Mouse (Mus musculus): Measurements from ENCODE around the gene Id1. TPM values are rescaled to one million over a fixed set of nuclear protein-coding genes. Genes with fewer than 3 reads are reported as not detected.

Id1 gene
- polyA plus RNA-seq, 1 experiment from 2014 or later, result 109 TPM

- 75% methylated on average over 2 of the region's 2 CpGs for whole genome bisulfite sequencing
- ATAC-seq (replicated peaks; ENCODE audit: low FRiP score, low TSS enrichment, low read depth) (no peak), DNase-seq (ENCODE audit: low spot score) (no peak)
- Histone ChIP-seq H3K9me3 (ENCODE audit: control insufficient read depth, low read length) (no peaks in the 10 kb centered on the region), H3K27ac (ENCODE audit: low read depth) (no peak overlapping the region), H3K27me3 (replicated peaks; ENCODE audit: control insufficient read depth, insufficient read depth, low read length) (no peaks in the 10 kb centered on the region), H3K4me2 (ENCODE audit: low read length) (no peak overlapping the region), H3K9ac (ENCODE audit: low read length) (no peak overlapping the region), H3K4me1 (replicated peaks; ENCODE audit: control insufficient read depth, insufficient read depth, low read length) (no peaks in the 10 kb centered on the region), H3K36me3 (ENCODE audit: control insufficient read depth, insufficient read depth, low read length) (peaks cover 9% of the 10 kb centered on the region; the same call in 1 of the 2 replicates), H3K4me3 (ENCODE audit: low read depth, low read length) (no peak overlapping the region)
Observed at GRCm38 (mm10) chr2:152776435-152776834, 40.4 kb downstream of the Id1 start.

DNA sequence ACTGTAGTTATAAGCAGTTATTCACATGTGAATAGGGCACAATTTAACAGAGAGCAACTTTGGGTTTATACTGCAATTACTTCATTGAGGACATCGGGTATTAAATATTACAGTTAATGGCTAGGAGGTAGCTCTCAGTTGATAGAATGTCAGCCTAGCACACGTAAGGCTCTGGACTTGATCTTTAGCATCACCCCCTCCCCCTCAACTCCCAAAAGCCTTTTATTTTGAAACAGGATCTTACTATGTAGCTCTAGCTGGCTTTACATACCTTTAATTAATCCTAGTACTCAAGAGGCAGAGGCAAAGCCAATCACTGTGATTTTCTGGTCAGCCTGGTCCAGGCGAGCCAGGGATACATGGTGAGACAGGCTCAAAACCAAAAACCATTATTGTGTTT, 41.0 kb downstream of the Id1 start:
- 88% methylated on average over 3 of the region's 3 CpGs for WGBS
- DNase-seq (ENCODE audit: low spot score) (no peak), ATAC-seq (replicated peaks; ENCODE audit: low FRiP score, low TSS enrichment, low read depth) (no peak)
- Histone ChIP-seq H3K9me3 (ENCODE audit: control insufficient read depth, low read length) (no peaks in the 10 kb centered on the region), H3K9ac (ENCODE audit: low read length) (no peak overlapping the region), H3K4me3 (ENCODE audit: low read depth, low read length) (no peak overlapping the region), H3K27ac (ENCODE audit: low read depth) (no peak overlapping the region), H3K27me3 (replicated peaks; ENCODE audit: control insufficient read depth, insufficient read depth, low read length) (no peaks in the 10 kb centered on the region), H3K4me1 (replicated peaks; ENCODE audit: control insufficient read depth, insufficient read depth, low read length) (no peaks in the 10 kb centered on the region), H3K4me2 (ENCODE audit: low read length) (no peak overlapping the region), H3K36me3 (ENCODE audit: control insufficient read depth, insufficient read depth, low read length) (peaks cover 13% of the 10 kb centered on the region; the same call in 1 of the 2 replicates)

- 0 out of 2 replicates have a peak, but pooled peaks cover 2% of the 10 kb centered on the region for H3K9me3 ChIP-seq (ENCODE audit: control insufficient read depth, low read length)
- DNase-seq (ENCODE audit: low spot score) (no peak), ATAC-seq (replicated peaks; ENCODE audit: low FRiP score, low TSS enrichment, low read depth) (no peak)
- 93% methylated on average over 2 of the region's 2 CpGs for WGBS
- H3K9ac ChIP-seq (ENCODE audit: low read length), result no peak overlapping the region
- H3K4me3 ChIP-seq (ENCODE audit: low read depth, low read length), result no peak overlapping the region
- H3K27me3 ChIP-seq (replicated peaks; ENCODE audit: control insufficient read depth, insufficient read depth, low read length), result no peaks in the 10 kb centered on the region
- H3K4me2 ChIP-seq (ENCODE audit: low read length), result no peak overlapping the region
- H3K36me3 ChIP-seq (ENCODE audit: control insufficient read depth, insufficient read depth, low read length), result peaks cover 15% of the 10 kb centered on the region; the same call in 1 of the 2 replicates
- H3K27ac ChIP-seq (ENCODE audit: low read depth), result no peak overlapping the region
- peaks cover 1% of the 10 kb centered on the region for H3K4me1 ChIP-seq (replicated peaks; ENCODE audit: control insufficient read depth, insufficient read depth, low read length)
Observed at GRCm38 (mm10) chr2:152780466-152780865, 44.4 kb downstream of the Id1 start.

DNA sequence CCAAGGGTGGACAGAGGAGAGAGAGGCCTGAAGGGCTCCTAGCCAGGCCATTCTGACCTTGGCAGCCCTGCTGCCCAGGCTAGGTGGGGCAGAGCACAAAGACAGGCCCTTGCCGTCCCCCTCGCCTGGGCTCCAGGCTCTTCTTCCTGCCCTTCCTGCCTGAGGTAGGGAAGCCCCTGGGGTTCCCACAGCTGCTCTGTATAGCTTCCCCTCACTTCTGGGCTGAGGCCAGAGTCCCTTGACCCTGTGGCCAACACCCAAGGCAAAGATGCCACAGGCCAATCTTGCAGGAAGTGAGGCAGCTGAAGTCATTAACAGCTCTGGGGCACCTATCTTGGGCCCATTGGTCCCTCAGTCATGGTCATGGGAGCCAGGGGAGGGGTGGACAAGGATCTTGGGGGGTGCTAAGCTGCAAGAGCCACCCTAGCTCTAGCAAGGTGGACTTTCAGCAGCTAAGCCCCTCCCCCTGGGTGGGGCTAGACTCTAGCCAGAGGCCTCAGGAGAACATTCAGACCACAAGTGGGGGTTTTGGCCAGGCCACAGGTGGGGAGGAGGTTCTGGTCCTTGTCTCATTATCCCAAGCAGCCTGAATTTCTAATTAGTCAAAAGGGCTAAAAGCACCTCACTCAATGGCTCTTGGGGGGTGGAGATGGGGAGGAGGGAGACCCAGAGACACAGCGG, 45.1 kb downstream of the Id1 start:
- DNase-seq (ENCODE audit: low spot score), result no peak
- no peak overlapping the region for H3K4me3 ChIP-seq (ENCODE audit: low read depth, low read length)
- H3K9me3 ChIP-seq (ENCODE audit: control insufficient read depth, low read length), result 0 out of 2 replicates have a peak, but pooled peaks cover 2% of the 10 kb centered on the region
- no peak overlapping the region for H3K9ac ChIP-seq (ENCODE audit: low read length)
- WGBS, result 74% methylated on average over 3 of the region's 3 CpGs
- H3K36me3 ChIP-seq (ENCODE audit: control insufficient read depth, insufficient read depth, low read length), result peaks cover 15% of the 10 kb centered on the region; the same call in 1 of the 2 replicates
- no peak overlapping the region for H3K4me2 ChIP-seq (ENCODE audit: low read length)
- H3K4me1 ChIP-seq (replicated peaks; ENCODE audit: control insufficient read depth, insufficient read depth, low read length), result peaks cover 9% of the 10 kb centered on the region
- H3K27me3 ChIP-seq (replicated peaks; ENCODE audit: control insufficient read depth, insufficient read depth, low read length), result no peaks in the 10 kb centered on the region
- no peak for ATAC-seq (replicated peaks; ENCODE audit: low FRiP score, low TSS enrichment, low read depth)
- no peak overlapping the region for H3K27ac ChIP-seq (ENCODE audit: low read depth)

GRCm38 (mm10) chr2:152782656-152783055, 46.6 kb downstream of the Id1 start:
- DNase-seq (ENCODE audit: low spot score) (no peak), ATAC-seq (replicated peaks; ENCODE audit: low FRiP score, low TSS enrichment, low read depth) (no peak)
- Histone ChIP-seq H3K4me2 (ENCODE audit: low read length) (no peak overlapping the region), H3K9me3 (ENCODE audit: control insufficient read depth, low read length) (0 out of 2 replicates have a peak, but pooled peaks cover 2% of the 10 kb centered on the region), H3K4me3 (ENCODE audit: low read depth, low read length) (no peak overlapping the region), H3K9ac (ENCODE audit: low read length) (no peak overlapping the region), H3K36me3 (ENCODE audit: control insufficient read depth, insufficient read depth, low read length) (peaks cover 15% of the 10 kb centered on the region; the same call in 1 of the 2 replicates), H3K27me3 (replicated peaks; ENCODE audit: control insufficient read depth, insufficient read depth, low read length) (no peaks in the 10 kb centered on the region), H3K4me1 (replicated peaks; ENCODE audit: control insufficient read depth, insufficient read depth, low read length) (peaks cover 9% of the 10 kb centered on the region), H3K27ac (ENCODE audit: low read depth) (no peak overlapping the region)
- WGBS, result 83% methylated on average over 5 of the region's 5 CpGs

DNA sequence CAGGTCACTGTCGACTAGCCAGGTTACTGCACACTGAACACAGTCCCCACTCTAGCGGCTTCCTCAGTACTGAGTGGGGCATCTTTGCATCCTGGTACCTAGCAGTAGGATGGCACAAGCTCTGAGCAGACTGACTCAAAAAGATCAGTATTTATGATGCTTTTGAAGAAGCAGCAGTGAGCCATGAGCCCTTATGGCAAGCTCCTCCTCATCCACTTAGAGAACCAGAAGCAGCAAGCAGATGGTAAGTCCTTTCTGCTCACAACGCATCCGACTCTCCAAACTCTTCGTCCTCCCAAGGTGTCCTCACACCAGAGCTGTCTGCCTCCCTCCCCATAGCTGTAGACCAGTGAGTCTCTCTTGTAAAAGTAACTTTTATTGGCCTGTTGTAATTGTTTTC, 47.2 kb downstream of the Id1 start:
- H3K27me3 ChIP-seq (replicated peaks; ENCODE audit: control insufficient read depth, insufficient read depth, low read length), result no peaks in the 10 kb centered on the region
- no peak for ATAC-seq (replicated peaks; ENCODE audit: low FRiP score, low TSS enrichment, low read depth)

GRCm38 (mm10) chr2:152784640-152785039, 48.6 kb downstream of the Id1 start:
- no peak for DNase-seq (ENCODE audit: low spot score)
- no peaks in the 10 kb centered on the region for H3K27me3 ChIP-seq (replicated peaks; ENCODE audit: control insufficient read depth, insufficient read depth, low read length)
- peaks cover 15% of the 10 kb centered on the region; the same call in 1 of the 2 replicates for H3K36me3 ChIP-seq (ENCODE audit: control insufficient read depth, insufficient read depth, low read length)
- H3K27ac ChIP-seq (ENCODE audit: low read depth), result no peak overlapping the region
- H3K9me3 ChIP-seq (ENCODE audit: control insufficient read depth, low read length), result 0 out of 2 replicates have a peak, but pooled peaks cover 2% of the 10 kb centered on the region
- no peak overlapping the region for H3K9ac ChIP-seq (ENCODE audit: low read length)
- H3K4me1 ChIP-seq (replicated peaks; ENCODE audit: control insufficient read depth, insufficient read depth, low read length), result peaks cover 14% of the 10 kb centered on the region
- WGBS, result 93% methylated on average over 8 of the region's 8 CpGs
- no peak overlapping the region for H3K4me2 ChIP-seq (ENCODE audit: low read length)
- ATAC-seq (replicated peaks; ENCODE audit: low FRiP score, low TSS enrichment, low read depth), result no peak
- no peak overlapping the region for H3K4me3 ChIP-seq (ENCODE audit: low read depth, low read length)

More for the DNA sequence above, 47.2 kb downstream of the Id1 start:
- DNase-seq (ENCODE audit: low spot score), result no peak
- Histone ChIP-seq H3K4me3 (ENCODE audit: low read depth, low read length) (no peak overlapping the region), H3K4me2 (ENCODE audit: low read length) (no peak overlapping the region), H3K36me3 (ENCODE audit: control insufficient read depth, insufficient read depth, low read length) (peaks cover 15% of the 10 kb centered on the region; the same call in 1 of the 2 replicates), H3K9me3 (ENCODE audit: control insufficient read depth, low read length) (0 out of 2 replicates have a peak, but pooled peaks cover 2% of the 10 kb centered on the region), H3K4me1 (replicated peaks; ENCODE audit: control insufficient read depth, insufficient read depth, low read length) (peaks cover 9% of the 10 kb centered on the region), H3K9ac (ENCODE audit: low read length) (no peak overlapping the region), H3K27ac (ENCODE audit: low read depth) (no peak overlapping the region)
- 90% methylated on average over 5 of the region's 5 CpGs for WGBS

GRCm38 (mm10) chr2:152785446-152786350, 49.6 kb downstream of the Id1 start:
- Histone ChIP-seq H3K27me3 (replicated peaks; ENCODE audit: control insufficient read depth, insufficient read depth, low read length) (no peaks in the 10 kb centered on the region), H3K9ac (ENCODE audit: low read length) (no peak overlapping the region), H3K27ac (ENCODE audit: low read depth) (peak overlapping the region; percentile 66), H3K9me3 (ENCODE audit: control insufficient read depth, low read length) (0 out of 2 replicates have a peak, but pooled peaks cover 2% of the 10 kb centered on the region), H3K4me3 (ENCODE audit: low read depth, low read length) (no peak overlapping the region), H3K36me3 (ENCODE audit: control insufficient read depth, insufficient read depth, low read length) (peaks cover 7% of the 10 kb centered on the region; the same call in 1 of the 2 replicates), H3K4me2 (ENCODE audit: low read length) (0 out of 2 replicates have a peak overlapping the region, but pooled peaks have one; percentile 5), H3K4me1 (replicated peaks; ENCODE audit: control insufficient read depth, insufficient read depth, low read length) (peaks cover 22% of the 10 kb centered on the region)
- 36% methylated on average over 18 of the region's 18 CpGs for whole genome bisulfite sequencing
- DNase-seq (ENCODE audit: low spot score), result peak; percentile 59
- no peak; the same call in 1 of the 2 replicates for ATAC-seq (replicated peaks; ENCODE audit: low FRiP score, low TSS enrichment, low read depth)
